Mouse (Mus musculus) sigmoid colon, adult 10 weeks (tissue): Measurements from ENCODE around the gene Efna2. TPM values are rescaled to one million over a fixed set of nuclear protein-coding genes. Genes with fewer than 3 reads are reported as not detected.

Source experiments
- polyA plus RNA-seq: library from polyadenylated mRNA; stranded (reverse); fragments of 350-450 nt; fragmentation: Illumina TruSeq; extraction: RNeasy Lipid Tissue Mini Kit (QIAGEN cat#74804); gene quantifications from one replicate; pipeline ENCODE4 v1.2.3, GENCODE M21; 2014; ENCODE audit warnings: low read depth, low replicate concordance

The Efna2 gene
- 0.79 TPM for polyA plus RNA-seq

GRCm38 (mm10) chr10:80179068-80180051 lies at the start of gene Efna2:
TSS of gene Efna2 (plus strand) at chr10:80179482.

GRCm38 (mm10) chr10:80138553-80139438 lies 40.5 kb upstream of the Efna2 start, which contains the start of gene Atp5d:
TSS of gene Atp5d (plus strand) at chr10:80138632.

GRCm38 (mm10) chr10:80140666-80141035 lies 38.6 kb upstream of the Efna2 start, which contains the start of gene Cbarp:
TSS of gene Cbarp (minus strand) at chr10:80140835.

GRCm38 (mm10) chr10:80147719-80148601 lies 31.3 kb upstream of the Efna2 start, which contains the start of gene Midn:
TSS of gene Midn (plus strand) at chr10:80148272.

GRCm38 (mm10) chr10:80165392-80166128 lies 13.7 kb upstream of the Efna2 start, which contains the start of gene Cirbp:
TSS of gene Cirbp (plus strand) at chr10:80165985.

GRCm38 (mm10) chr10:80172527-80173292 lies 6.6 kb upstream of the Efna2 start, which contains the start of gene 1600002K03Rik:
TSS of gene 1600002K03Rik (plus strand) at chr10:80172944.

GRCm38 (mm10) chr10:80226416-80227165 lies 47.3 kb downstream of the Efna2 start, which contains the start of gene Mum1:
TSS of gene Mum1 (plus strand) at chr10:80226434.

Other genes with a start within 250 kb of the Efna2 start
- gene Wdr18, start 219.3 kb upstream of the Efna2 start, polyA plus RNA-seq, result 0.79 TPM
- not detected for gene Grin3b, start 208.8 kb upstream of the Efna2 start, polyA plus RNA-seq
- 0.22 TPM for gene Tmem259, start 195.2 kb upstream of the Efna2 start, polyA plus RNA-seq
- 4.2 TPM for gene Cnn2, start 190.9 kb upstream of the Efna2 start, polyA plus RNA-seq
- 0.41 TPM for gene Abca7, start 183.0 kb upstream of the Efna2 start, polyA plus RNA-seq
- gene Arhgap45, start 162.8 kb upstream of the Efna2 start, polyA plus RNA-seq, result not detected
- 0.63 TPM for gene Polr2e, start 139.7 kb upstream of the Efna2 start, polyA plus RNA-seq
- 21.4 TPM for gene Gpx4, start 132.3 kb upstream of the Efna2 start, polyA plus RNA-seq
- gene Sbno2, start 73.9 kb upstream of the Efna2 start, polyA plus RNA-seq, result 1.6 TPM
- 6.7 TPM for gene Stk11, start 63.7 kb upstream of the Efna2 start, polyA plus RNA-seq
- 0.50 TPM for gene Atp5d, start 40.9 kb upstream of the Efna2 start, polyA plus RNA-seq
- gene Cbarp, start 38.6 kb upstream of the Efna2 start, polyA plus RNA-seq, result not detected
- gene Midn, start 31.2 kb upstream of the Efna2 start, polyA plus RNA-seq, result 13.1 TPM
- 23.0 TPM for gene Cirbp, start 13.5 kb upstream of the Efna2 start, polyA plus RNA-seq
- gene 1600002K03Rik, start 6.5 kb upstream of the Efna2 start, polyA plus RNA-seq, result not detected
- gene Mum1, start 47.0 kb downstream of the Efna2 start, polyA plus RNA-seq, result 4.9 TPM
- 12.8 TPM for gene Ndufs7, start 69.6 kb downstream of the Efna2 start, polyA plus RNA-seq
- gene Gamt, start 81.5 kb downstream of the Efna2 start, polyA plus RNA-seq, result not detected
- 27.3 TPM for gene Dazap1, start 82.0 kb downstream of the Efna2 start, polyA plus RNA-seq
- 2.1 TPM for gene Rps15, start 113.0 kb downstream of the Efna2 start, polyA plus RNA-seq
- not detected for gene Apc2, start 116.5 kb downstream of the Efna2 start, polyA plus RNA-seq
- 0.98 TPM for gene 2310011J03Rik, start 141.1 kb downstream of the Efna2 start, polyA plus RNA-seq
- gene Pcsk4, start 150.0 kb downstream of the Efna2 start, polyA plus RNA-seq, result not detected
- 0.88 TPM for gene Reep6, start 150.5 kb downstream of the Efna2 start, polyA plus RNA-seq
- 0.57 TPM for gene Adamtsl5, start 168.9 kb downstream of the Efna2 start, polyA plus RNA-seq
- gene Plk5, start 177.0 kb downstream of the Efna2 start, polyA plus RNA-seq, result not detected
- gene Mex3d, start 208.2 kb downstream of the Efna2 start, polyA plus RNA-seq, result 6.1 TPM
- gene Mbd3, start 220.1 kb downstream of the Efna2 start, polyA plus RNA-seq, result not detected
- gene Uqcr11, start 227.3 kb downstream of the Efna2 start, polyA plus RNA-seq, result not detected